Mouse (Mus musculus): ENCODE measurements around the gene Olfm2. TPM values are rescaled to one million over a fixed set of nuclear protein-coding genes. Genes with fewer than 3 reads are reported as not detected.
A peak's percentile ranks its signal among the peaks of the same experiment; 100 is the strongest.

The Olfm2 gene
- polyA plus RNA-seq, 1 experiment from 2014 or later = 8.1 TPM

GRCm38 (mm10) chr9:20740407-20740806, 5.7 kb downstream of the Olfm2 start:
- peak; percentile 87 for ATAC-seq
- Histone ChIP-seq H3K27ac (no peak overlapping the region), H3K4me2 (replicated peaks) (peak overlapping the region; percentile 45), H3K9ac (0 out of 2 replicates have a peak overlapping the region, but pooled peaks have one; percentile 2), H3K4me1 (replicated peaks) (0 out of 2 replicates have a peak, but pooled peaks cover 4% of the 10 kb centered on the region), H3K4me3 (replicated peaks) (no peak overlapping the region), H3K9me3 (no peaks in the 10 kb centered on the region), H3K36me3 (no peaks in the 10 kb centered on the region), H3K27me3 (replicated peaks) (peaks cover 28% of the 10 kb centered on the region)
- 2% methylated on average over 12 of the region's 12 CpGs for WGBS

GRCm38 (mm10) chr9:20738251-20738999, 7.7 kb downstream of the Olfm2 start:
- WGBS = 48% methylated on average over 8 of the region's 8 CpGs
- H3K4me2 ChIP-seq (replicated peaks) = no peak overlapping the region
- ATAC-seq = no peak
- H3K27me3 ChIP-seq (replicated peaks) = peaks cover 8% of the 10 kb centered on the region
- 0 out of 2 replicates have a peak, but pooled peaks cover 2% of the 10 kb centered on the region for H3K4me1 ChIP-seq (replicated peaks)
- no peak overlapping the region for H3K27ac ChIP-seq
- H3K4me3 ChIP-seq (replicated peaks) = no peak overlapping the region
- H3K9ac ChIP-seq = no peak overlapping the region
- H3K36me3 ChIP-seq = no peaks in the 10 kb centered on the region
- no peaks in the 10 kb centered on the region for H3K9me3 ChIP-seq

- Histone ChIP-seq H3K4me2 (replicated peaks) (no peak overlapping the region), H3K27ac (no peak overlapping the region), H3K27me3 (replicated peaks) (peaks cover 4% of the 10 kb centered on the region; the same call in 1 of the 2 replicates), H3K36me3 (no peaks in the 10 kb centered on the region), H3K4me1 (replicated peaks) (0 out of 2 replicates have a peak, but pooled peaks cover 2% of the 10 kb centered on the region), H3K9me3 (no peaks in the 10 kb centered on the region), H3K9ac (no peak overlapping the region), H3K4me3 (replicated peaks) (no peak overlapping the region)
- WGBS = 95% methylated on average over 2 of the region's 2 CpGs
- ATAC-seq = no peak
Observed at GRCm38 (mm10) chr9:20737227-20737626, 8.9 kb downstream of the Olfm2 start.

- Histone ChIP-seq H3K4me3 (replicated peaks) (no peak overlapping the region), H3K36me3 (no peaks in the 10 kb centered on the region), H3K4me1 (replicated peaks) (no peaks in the 10 kb centered on the region), H3K27me3 (replicated peaks) (no peaks in the 10 kb centered on the region), H3K9me3 (no peaks in the 10 kb centered on the region), H3K9ac (no peak overlapping the region), H3K27ac (no peak overlapping the region), H3K4me2 (replicated peaks) (no peak overlapping the region)
- no peak for ATAC-seq
- WGBS = 69% methylated on average over 3 of the region's 3 CpGs
Observed at GRCm38 (mm10) chr9:20734692-20735091, 11.5 kb downstream of the Olfm2 start.

- 53% methylated on average over 4 of the region's 4 CpGs for WGBS
- peaks cover 24% of the 10 kb centered on the region for H3K27me3 ChIP-seq (replicated peaks)
- H3K4me2 ChIP-seq (replicated peaks) = no peak overlapping the region
- H3K4me1 ChIP-seq (replicated peaks) = peaks cover 8% of the 10 kb centered on the region
- no peak overlapping the region for H3K27ac ChIP-seq
- H3K36me3 ChIP-seq = no peaks in the 10 kb centered on the region
- no peaks in the 10 kb centered on the region for H3K9me3 ChIP-seq
- no peak overlapping the region for H3K4me3 ChIP-seq (replicated peaks)
- no peak overlapping the region for H3K9ac ChIP-seq
- no peak for ATAC-seq
Observed at GRCm38 (mm10) chr9:20731797-20732196, 14.4 kb downstream of the Olfm2 start.

- Histone ChIP-seq H3K4me3 (replicated peaks) (no peak overlapping the region), H3K9me3 (no peaks in the 10 kb centered on the region; the same call in 1 of the 2 replicates), H3K27me3 (replicated peaks) (peaks cover 46% of the 10 kb centered on the region), H3K4me1 (replicated peaks) (peaks cover 16% of the 10 kb centered on the region), H3K9ac (no peak overlapping the region), H3K27ac (no peak overlapping the region), H3K36me3 (no peaks in the 10 kb centered on the region), H3K4me2 (replicated peaks) (no peak overlapping the region)
- 50% methylated on average over 6 of the region's 6 CpGs for WGBS
- ATAC-seq = no peak
Observed at GRCm38 (mm10) chr9:20729451-20729850, 16.7 kb downstream of the Olfm2 start.

GRCm38 (mm10) chr9:20727601-20728113, 18.5 kb downstream of the Olfm2 start:
- Histone ChIP-seq H3K36me3 (no peaks in the 10 kb centered on the region), H3K4me2 (replicated peaks) (peak overlapping the region; percentile 97), H3K4me3 (replicated peaks) (peak overlapping the region; percentile 48), H3K9ac (peak overlapping the region; percentile 11; the same call in 1 of the 2 replicates), H3K4me1 (replicated peaks) (peaks cover 16% of the 10 kb centered on the region), H3K27me3 (replicated peaks) (peaks cover 46% of the 10 kb centered on the region), H3K27ac (no peak overlapping the region), H3K9me3 (no peaks in the 10 kb centered on the region; the same call in 1 of the 2 replicates)
- peak; percentile 85 for ATAC-seq
- WGBS = under 1% methylated on average over 46 of the region's 46 CpGs

GRCm38 (mm10) chr9:20726859-20727600, 19.1 kb downstream of the Olfm2 start:
- Histone ChIP-seq H3K36me3 (no peaks in the 10 kb centered on the region), H3K4me3 (replicated peaks) (peak overlapping the region; percentile 48), H3K27me3 (replicated peaks) (peaks cover 46% of the 10 kb centered on the region), H3K4me1 (replicated peaks) (peaks cover 16% of the 10 kb centered on the region), H3K4me2 (replicated peaks) (peak overlapping the region; percentile 97), H3K9me3 (no peaks in the 10 kb centered on the region; the same call in 1 of the 2 replicates), H3K9ac (peak overlapping the region; percentile 23), H3K27ac (no peak overlapping the region)
- under 1% methylated on average over 52 of the region's 54 CpGs for WGBS
- peak; percentile 63 for ATAC-seq

GRCm38 (mm10) chr9:20726134-20726858, 19.9 kb downstream of the Olfm2 start:
- Histone ChIP-seq H3K27ac (no peak overlapping the region), H3K9ac (0 out of 2 replicates have a peak overlapping the region, but pooled peaks have one; percentile 23), H3K9me3 (no peaks in the 10 kb centered on the region; the same call in 1 of the 2 replicates), H3K27me3 (replicated peaks) (peaks cover 46% of the 10 kb centered on the region), H3K4me3 (replicated peaks) (peak overlapping the region; percentile 48), H3K4me2 (replicated peaks) (peak overlapping the region; percentile 97), H3K36me3 (no peaks in the 10 kb centered on the region), H3K4me1 (replicated peaks) (peaks cover 18% of the 10 kb centered on the region)
- no peak; the same call in 1 of the 2 replicates for ATAC-seq
- 1% methylated on average over 42 of the region's 42 CpGs for WGBS

GRCm38 (mm10) chr9:20721582-20721981, 24.6 kb downstream of the Olfm2 start:
- 18% methylated on average over 2 of the region's 2 CpGs for WGBS
- no peak overlapping the region for H3K27ac ChIP-seq
- H3K4me1 ChIP-seq (replicated peaks) = peaks cover 8% of the 10 kb centered on the region
- no peak overlapping the region for H3K9ac ChIP-seq
- H3K27me3 ChIP-seq (replicated peaks) = peaks cover 19% of the 10 kb centered on the region
- no peaks in the 10 kb centered on the region; the same call in 1 of the 2 replicates for H3K9me3 ChIP-seq
- no peaks in the 10 kb centered on the region for H3K36me3 ChIP-seq
- H3K4me3 ChIP-seq (replicated peaks) = no peak overlapping the region
- ATAC-seq = peak; percentile 81
- H3K4me2 ChIP-seq (replicated peaks) = no peak overlapping the region

GRCm38 (mm10) chr9:20715332-20715731, 30.8 kb downstream of the Olfm2 start:
- Histone ChIP-seq H3K4me3 (replicated peaks) (no peak overlapping the region), H3K36me3 (no peaks in the 10 kb centered on the region), H3K9ac (no peak overlapping the region), H3K4me1 (replicated peaks) (no peaks in the 10 kb centered on the region), H3K27ac (no peak overlapping the region), H3K4me2 (replicated peaks) (no peak overlapping the region), H3K9me3 (no peaks in the 10 kb centered on the region), H3K27me3 (replicated peaks) (no peaks in the 10 kb centered on the region)
- 65% methylated on average over 7 of the region's 7 CpGs for WGBS
- ATAC-seq = no peak
